Mouse (Mus musculus) midbrain, embryonic 16.5 days (tissue): ENCODE data around the gene Nup210. TPM values are rescaled to one million over a fixed set of nuclear protein-coding genes. Genes with fewer than 3 reads are reported as not detected.

Experiments
- ATAC-seq: fragments of 200-750 bp; cut with Nextera tagmentation; 2 replicates; pipeline ENCODE4 v1.8.0; 2017; ENCODE audit warnings: moderate TSS enrichment
- H3K27ac ChIP-seq: fragments of 300-500 bp; sonication (generic); 2 replicates; pipeline ENCODE4 v1.5.1; 2014; ENCODE audit warnings: mild to moderate bottlenecking, low read length, mixed read lengths
- H3K27me3 ChIP-seq: fragments of 300-500 bp; sonication (generic); 2 replicates; pipeline ENCODE4 v1.6.1; 2014; ENCODE audit warnings: low read depth, low read length, mixed read lengths; ENCODE audit not compliant: control insufficient read depth, insufficient read depth
- H3K36me3 ChIP-seq: fragments of 300-500 bp; sonication (generic); 2 replicates; pipeline ENCODE4 v1.6.1; 2014; ENCODE audit warnings: mild to moderate bottlenecking, low read length, moderate library complexity, mixed read lengths; ENCODE audit not compliant: control insufficient read depth, insufficient read depth
- H3K4me1 ChIP-seq: fragments of 300-500 bp; sonication (generic); 2 replicates; pipeline ENCODE4 v1.6.1; 2014; ENCODE audit warnings: mild to moderate bottlenecking, low read length, mixed read lengths; ENCODE audit not compliant: control insufficient read depth, insufficient read depth
- H3K4me2 ChIP-seq: fragments of 300-500 bp; sonication (generic); 2 replicates; pipeline ENCODE4 v1.6.1; 2014; ENCODE audit warnings: mild to moderate bottlenecking, low read length, mixed read lengths
- H3K4me3 ChIP-seq: fragments of 300-500 bp; sonication (generic); 2 replicates; pipeline ENCODE4 v1.5.1; 2014; ENCODE audit warnings: low read depth, mild to moderate bottlenecking, low read length, moderate library complexity, mixed read lengths
- H3K9ac ChIP-seq: fragments of 300-500 bp; sonication (generic); 2 replicates; pipeline ENCODE4 v1.6.1; 2014; ENCODE audit warnings: low read depth, low read length, mixed read lengths
- H3K9me3 ChIP-seq: fragments of 300-500 bp; sonication (generic); replicated peaks from 2 replicates; pipeline ENCODE4 v1.6.1; 2014; ENCODE audit warnings: mild to moderate bottlenecking, low read length, mixed read lengths; ENCODE audit not compliant: control insufficient read depth, poor library complexity, severe bottlenecking
- WGBS: fragments of 180-500 bp; shearing (Covaris S2); extraction: QIAGEN DNeasy Blood & Tissue Kit; methylation state at CpG from one replicate; pipeline ENCODE4 v1.1.7; 2014; 5-methylcytosine and 5-hydroxymethylcytosine counted together
- polyA plus RNA-seq: library from polyadenylated mRNA; unstranded; fragments of >200 nt; fragmentation: Nextera tagmentation; extraction: Ambion mirVana; gene quantifications from 2 replicates; pipeline ENCODE4 v1.2.1, GENCODE M21; 2015

Nup210 gene
- polyA plus RNA-seq, 1 experiment from 2014 or later = 20.7 TPM

DNA sequence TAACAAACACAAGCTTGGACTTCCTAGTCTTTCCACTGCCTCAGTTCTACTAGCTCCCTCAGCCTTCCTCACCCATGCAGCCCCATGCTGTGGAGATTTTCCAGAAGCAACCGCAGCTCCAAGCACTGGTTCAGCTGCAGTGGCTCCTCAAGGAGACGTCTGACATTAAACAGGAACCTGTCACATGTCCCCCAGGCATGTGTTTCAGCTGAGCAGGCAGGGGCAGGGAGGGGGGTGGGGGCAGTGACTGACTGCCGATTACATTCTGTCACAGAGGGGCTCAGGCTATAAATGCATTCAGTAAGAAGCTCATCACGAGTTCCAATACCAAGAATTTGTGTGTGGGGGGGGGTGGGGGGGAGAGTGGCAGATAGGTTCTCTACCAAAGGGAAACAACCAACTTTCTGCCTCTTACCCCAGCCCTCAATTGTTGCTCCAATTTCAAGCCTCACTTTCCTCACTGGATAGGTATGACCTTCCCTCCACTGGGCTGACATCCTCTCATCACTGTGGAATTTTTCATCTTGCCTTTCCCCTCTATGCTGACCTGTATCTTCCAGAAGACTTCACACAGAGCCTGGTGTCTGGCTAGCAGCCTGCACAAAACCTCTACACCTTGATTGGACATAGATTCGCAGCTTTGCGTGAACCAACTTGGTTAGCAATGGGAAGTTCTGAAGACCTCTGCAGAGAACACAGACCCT is 71.8 kb downstream of the Nup210 start:
- no peaks in the 10 kb centered on the region for H3K9me3 ChIP-seq
- no peaks in the 10 kb centered on the region for H3K27me3 ChIP-seq
- peaks cover 18% of the 10 kb centered on the region for H3K36me3 ChIP-seq
- H3K4me1 ChIP-seq = no peaks in the 10 kb centered on the region
- WGBS = 50% methylated on average over 6 of the region's 6 CpGs
- no peak for ATAC-seq
- no peak overlapping the region; the same call in 1 of the 2 replicates for H3K27ac ChIP-seq
- no peak overlapping the region for H3K9ac ChIP-seq
- no peak overlapping the region for H3K4me2 ChIP-seq
- no peak overlapping the region for H3K4me3 ChIP-seq

DNA sequence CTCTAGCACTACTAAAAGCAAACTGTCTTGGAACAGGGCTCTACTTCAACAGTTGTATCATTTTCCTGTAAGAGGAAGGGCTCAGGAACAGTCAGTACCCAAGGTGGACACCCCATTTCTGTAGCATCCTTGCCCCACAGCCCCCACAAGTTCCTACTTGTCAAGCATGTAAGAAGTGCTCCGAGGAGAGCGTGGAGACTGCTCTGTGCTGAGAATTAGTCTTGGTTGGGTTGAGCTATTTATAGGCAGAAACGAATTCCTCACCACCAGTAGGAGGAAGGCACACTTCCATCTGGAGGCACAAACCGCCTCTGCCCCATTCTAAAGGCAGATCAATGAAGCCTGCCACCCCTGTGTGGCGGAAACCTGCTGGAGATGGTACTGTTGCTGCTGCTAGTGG is 75.3 kb downstream of the Nup210 start:
- H3K4me1 ChIP-seq = no peaks in the 10 kb centered on the region
- H3K4me3 ChIP-seq = no peak overlapping the region
- no peaks in the 10 kb centered on the region for H3K27me3 ChIP-seq
- no peaks in the 10 kb centered on the region for H3K9me3 ChIP-seq
- H3K9ac ChIP-seq = no peak overlapping the region
- H3K36me3 ChIP-seq = peaks cover 16% of the 10 kb centered on the region
- no peak overlapping the region for H3K27ac ChIP-seq
- H3K4me2 ChIP-seq = no peak overlapping the region
- ATAC-seq = no peak
- WGBS = 47% methylated on average over 5 of the region's 5 CpGs

DNA sequence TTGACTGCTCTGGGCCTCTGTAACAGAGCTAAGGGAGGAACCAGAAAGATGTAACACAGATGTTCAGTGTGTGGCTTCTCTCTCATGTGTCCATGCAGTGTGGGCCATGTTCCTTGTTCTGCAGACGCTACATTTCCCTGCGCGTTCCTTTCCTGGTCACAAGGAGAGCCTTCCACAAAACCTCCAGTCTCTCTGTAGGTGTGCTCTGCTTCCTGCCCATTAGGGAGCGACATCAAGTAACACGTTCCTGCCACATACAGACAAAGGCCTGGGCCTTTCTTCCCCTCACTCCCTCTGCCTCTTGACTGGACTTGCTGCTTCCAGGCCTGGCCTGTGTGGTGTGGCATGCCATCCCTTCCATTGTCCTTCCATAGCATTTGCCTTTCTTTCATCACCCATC is 88.4 kb downstream of the Nup210 start:
- H3K4me3 ChIP-seq = no peak overlapping the region
- H3K27me3 ChIP-seq = no peaks in the 10 kb centered on the region
- no peak overlapping the region for H3K4me2 ChIP-seq
- no peaks in the 10 kb centered on the region for H3K9me3 ChIP-seq
- ATAC-seq = no peak
- WGBS = 82% methylated on average over 5 of the region's 5 CpGs
- H3K4me1 ChIP-seq = no peaks in the 10 kb centered on the region; the same call in 1 of the 2 replicates
- H3K9ac ChIP-seq = no peak overlapping the region
- no peak overlapping the region for H3K27ac ChIP-seq
- peaks cover 14% of the 10 kb centered on the region for H3K36me3 ChIP-seq

DNA sequence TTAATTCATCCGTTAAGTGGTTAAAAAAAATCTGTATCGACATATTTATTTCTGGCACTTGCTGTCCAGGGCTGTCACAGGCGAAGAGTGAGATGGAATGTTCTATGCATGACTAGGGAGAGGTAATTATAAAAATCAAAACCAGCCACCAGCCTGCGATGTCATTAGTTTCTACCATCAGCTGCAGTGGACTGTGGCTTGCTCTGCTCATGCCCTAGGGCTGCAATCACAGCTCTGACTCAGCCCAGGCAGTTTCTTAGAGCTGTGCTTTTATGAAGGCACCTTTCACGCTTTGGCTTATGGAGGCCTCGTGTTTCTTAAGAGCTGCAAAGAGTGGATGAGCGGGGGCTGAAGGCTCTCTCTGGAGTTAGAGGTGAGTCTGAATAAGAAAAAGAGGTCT is 95.8 kb downstream of the Nup210 start:
- no peak overlapping the region for H3K27ac ChIP-seq
- H3K27me3 ChIP-seq = no peaks in the 10 kb centered on the region
- 69% methylated on average over 7 of the region's 7 CpGs for WGBS
- H3K4me1 ChIP-seq = no peaks in the 10 kb centered on the region
- H3K9ac ChIP-seq = no peak overlapping the region
- H3K36me3 ChIP-seq = peaks cover 11% of the 10 kb centered on the region
- H3K4me3 ChIP-seq = no peak overlapping the region
- H3K4me2 ChIP-seq = no peak overlapping the region
- ATAC-seq = 0 out of 2 replicates have a peak, but pooled peaks have one; percentile 33
- H3K9me3 ChIP-seq = no peaks in the 10 kb centered on the region

DNA sequence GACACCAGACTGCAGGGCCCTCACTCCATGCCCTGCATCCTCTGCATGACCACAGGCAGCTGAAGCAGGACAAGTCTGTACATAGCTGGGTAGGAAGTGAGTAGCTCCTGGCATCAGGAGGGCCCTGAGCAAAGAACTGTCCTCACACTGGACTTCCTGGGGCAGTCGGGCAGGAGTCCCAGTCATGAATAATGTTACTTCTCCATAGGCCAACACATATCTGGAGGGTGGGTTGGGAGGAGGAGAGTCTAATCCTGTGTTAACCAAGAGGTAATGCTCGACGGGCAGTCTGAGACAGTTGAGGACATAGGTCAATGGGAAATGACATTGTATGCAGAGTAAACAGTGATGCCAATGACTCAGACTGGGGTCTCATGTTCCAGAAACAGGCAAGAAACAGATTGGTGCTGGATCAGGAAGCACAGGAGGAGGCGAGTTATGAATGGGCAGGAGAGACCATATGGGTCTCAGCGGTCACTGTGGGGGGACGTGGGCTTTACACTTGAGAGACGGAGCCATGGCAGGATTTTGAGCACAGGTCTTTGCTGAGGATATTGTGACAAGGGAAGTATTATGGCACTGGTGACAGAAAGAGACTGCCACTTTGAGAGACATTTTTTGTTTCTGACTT is 99.9 kb downstream of the Nup210 start:
- no peaks in the 10 kb centered on the region for H3K9me3 ChIP-seq
- no peaks in the 10 kb centered on the region for H3K27me3 ChIP-seq
- no peak overlapping the region for H3K9ac ChIP-seq
- no peak overlapping the region for H3K27ac ChIP-seq
- H3K4me3 ChIP-seq = no peak overlapping the region
- ATAC-seq = no peak
- no peak overlapping the region for H3K4me2 ChIP-seq
- H3K4me1 ChIP-seq = no peaks in the 10 kb centered on the region
- 84% methylated on average over 7 of the region's 7 CpGs for WGBS
- H3K36me3 ChIP-seq = peaks cover 13% of the 10 kb centered on the region

DNA sequence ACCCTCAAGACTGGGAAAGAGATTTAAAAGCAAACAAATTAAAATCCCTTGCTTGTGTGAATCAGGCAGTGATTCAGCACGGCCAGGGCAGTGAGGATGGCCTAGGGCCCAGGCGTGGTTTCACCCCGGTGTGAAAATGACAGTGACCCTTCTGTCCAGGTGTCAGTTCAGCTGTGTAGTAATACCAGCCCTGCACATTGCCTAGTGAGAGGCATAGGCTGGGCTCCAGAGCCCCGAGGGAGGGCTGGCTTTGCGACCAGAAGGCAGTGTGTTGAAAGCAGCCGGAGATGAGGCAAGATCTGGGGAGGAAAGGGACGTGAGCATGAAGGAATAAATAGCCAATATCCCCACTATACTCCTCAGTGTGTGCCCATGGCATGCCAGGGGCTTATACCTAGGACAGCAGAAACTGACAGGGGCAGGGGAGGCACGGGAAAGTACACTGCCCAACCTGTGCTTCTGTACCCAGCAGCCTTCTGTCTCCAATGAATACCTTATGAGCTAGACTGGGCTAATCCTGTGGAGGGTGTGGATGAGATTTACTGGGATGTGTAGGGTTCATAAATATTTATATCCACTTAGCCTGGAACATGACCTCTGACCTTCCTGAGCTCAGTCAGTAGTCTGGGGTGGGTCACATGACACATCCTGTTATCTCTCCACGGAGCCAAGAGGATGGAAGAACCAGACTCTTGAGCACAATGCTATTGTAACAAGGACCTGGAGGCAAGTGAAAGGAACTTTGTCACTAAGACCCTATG is 102.3 kb downstream of the Nup210 start:
- H3K9ac ChIP-seq = no peak overlapping the region
- WGBS = 46% methylated on average over 9 of the region's 9 CpGs
- no peak overlapping the region for H3K27ac ChIP-seq
- H3K27me3 ChIP-seq = no peaks in the 10 kb centered on the region
- no peak for ATAC-seq
- no peaks in the 10 kb centered on the region for H3K9me3 ChIP-seq
- no peak overlapping the region for H3K4me3 ChIP-seq
- H3K4me2 ChIP-seq = no peak overlapping the region
- H3K36me3 ChIP-seq = peaks cover 7% of the 10 kb centered on the region
- H3K4me1 ChIP-seq = no peaks in the 10 kb centered on the region

DNA sequence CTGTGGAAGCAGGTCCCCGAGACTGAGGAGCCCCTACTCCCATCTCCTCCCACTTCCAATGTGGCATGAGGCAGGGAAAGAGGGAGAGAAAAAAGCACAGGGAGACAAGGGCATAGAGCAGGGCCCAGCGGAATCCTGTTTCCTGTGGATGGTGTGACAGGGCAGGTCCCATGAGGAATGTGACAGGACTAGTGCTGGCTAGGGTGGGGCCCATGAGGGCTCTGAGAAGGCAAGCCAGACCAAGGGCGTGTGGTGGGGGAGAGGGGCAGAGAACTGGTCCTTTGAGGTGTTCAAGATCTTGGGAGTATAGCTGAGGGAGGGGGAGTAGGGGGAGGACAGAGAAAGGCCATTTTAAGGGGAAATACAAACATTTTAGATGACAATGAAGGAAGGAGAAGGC is 104.2 kb downstream of the Nup210 start:
- ATAC-seq = no peak
- Histone ChIP-seq H3K4me1 (no peaks in the 10 kb centered on the region), H3K36me3 (peaks cover 6% of the 10 kb centered on the region; the same call in 1 of the 2 replicates), H3K27ac (no peak overlapping the region), H3K4me2 (no peak overlapping the region), H3K9ac (no peak overlapping the region), H3K9me3 (no peaks in the 10 kb centered on the region), H3K4me3 (no peak overlapping the region), H3K27me3 (no peaks in the 10 kb centered on the region)
- WGBS = 77% methylated on average over 3 of the region's 3 CpGs

DNA sequence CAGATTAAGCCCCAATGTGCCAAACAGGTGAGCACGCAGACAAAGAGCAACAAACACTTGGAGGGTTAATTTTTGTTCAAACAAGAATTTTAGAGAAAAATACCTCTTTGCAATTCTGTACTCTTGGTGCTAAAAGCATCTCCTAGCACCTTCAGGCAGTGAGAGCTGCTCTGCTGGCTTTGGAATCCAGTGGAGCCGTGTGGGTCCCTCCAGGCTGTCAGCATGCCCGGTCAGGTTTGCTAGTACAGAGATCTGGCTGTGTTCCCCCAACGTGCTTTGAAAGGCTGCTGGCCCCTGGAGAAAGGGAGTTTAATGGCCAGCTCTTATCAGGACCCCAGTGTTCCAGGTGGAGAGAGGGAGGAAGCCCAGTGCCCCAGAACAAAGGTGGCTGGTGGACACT is 105.1 kb downstream of the Nup210 start:
- no peaks in the 10 kb centered on the region for H3K27me3 ChIP-seq
- no peaks in the 10 kb centered on the region for H3K9me3 ChIP-seq
- H3K27ac ChIP-seq = no peak overlapping the region
- no peak overlapping the region for H3K4me3 ChIP-seq
- 74% methylated on average over 4 of the region's 4 CpGs for WGBS
- no peak overlapping the region for H3K9ac ChIP-seq
- H3K4me1 ChIP-seq = no peaks in the 10 kb centered on the region
- H3K4me2 ChIP-seq = no peak overlapping the region
- peaks cover 6% of the 10 kb centered on the region; the same call in 1 of the 2 replicates for H3K36me3 ChIP-seq
- ATAC-seq = no peak
